Mouse (Mus musculus) Patski (cell line): Measurements from ENCODE around the gene Gpr3. TPM values are rescaled to one million over a fixed set of nuclear protein-coding genes. Genes with fewer than 3 reads are reported as not detected.

Experiments used
- ATAC-seq: fragments of 100-300 bp; one replicate; pipeline ENCODE4 v1.8.0; 2021
- CTCF ChIA-PET: fragments of 350-600 bp; sonication (Branson Sonifier 250); formaldehyde crosslinking; loops from one replicate; lab custom pipeline; 2022; ENCODE audit warnings: inconsistent platforms; lab: Charles Lee
- POLR2A ChIA-PET: fragments of 350-600 bp; sonication (Branson Sonifier 250); formaldehyde crosslinking; loops from one replicate; lab custom pipeline; 2022; ENCODE audit warnings: antibody characterized with exemption, inconsistent platforms; lab: Charles Lee
- DNase-seq: peaks from one replicate; pipeline ENCODE4 v3.0.0-alpha.2; 2011; ENCODE audit warnings: low read depth, low spot score
- H3K27me3 ChIP-seq: fragments of 371-371 bp; one replicate; pipeline ENCODE4 v1.5.1; 2021
- CTCF ChIP-seq: fragments of 100-300 bp; IDR thresholded peaks from one replicate; pipeline ENCODE4 v1.5.1; 2021
- in situ Hi-C: fragments of 300-500 bp; cut with MboI; formaldehyde crosslinking; loops from 3 replicates; pipeline ENCODE4 v1.11.1; 2018; ENCODE audit warnings: low pct_unique_long_range_greater_than_20kb, mixed read lengths
- polyA plus RNA-seq: library from polyadenylated mRNA; unstranded; gene quantifications from one replicate; pipeline ENCODE4 v1.2.3, GENCODE M21; 2021

Gpr3 gene
- polyA plus RNA-seq, 1 experiment from 2014 or later: 0.63 TPM

- no peak for ATAC-seq
- ChIA-PET POLR2A (no interaction called here), CTCF (interaction anchor here (1.1 kb wide), 1 partner anchor 9 kb away, joined by 3 read pairs; no protein-coding TSS in a partner anchor)
- TF ChIP-seq CTCF: no peak
- in situ Hi-C loops: no loop called here
- no peak for DNase-seq
- H3K27me3 ChIP-seq: no peaks in the 10 kb centered on the region
Observed at GRCm38 (mm10) chr4:133175274-133175673, 37.1 kb downstream of the Gpr3 start.

GRCm38 (mm10) chr4:133174361-133174760 lies 38.0 kb downstream of the Gpr3 start:
- CTCF ChIA-PET: interaction anchor here (1.1 kb wide), 1 partner anchor 11 kb away, joined by 3 read pairs; no protein-coding TSS in a partner anchor
- in situ Hi-C loops: no loop called here

GRCm38 (mm10) chr4:133172451-133172850 lies 39.9 kb downstream of the Gpr3 start:
- CTCF ChIA-PET: no interaction called here
- in situ Hi-C loops: no loop called here
- POLR2A ChIA-PET: no interaction called here
- no peak for TF ChIP-seq CTCF
- H3K27me3 ChIP-seq: no peaks in the 10 kb centered on the region
- DNase-seq (no peak), ATAC-seq (no peak)

More at GRCm38 (mm10) chr4:133174361-133174760, 38.0 kb downstream of the Gpr3 start:
- ATAC-seq (no peak), DNase-seq (no peak)
- POLR2A ChIA-PET: no interaction called here
- no peaks in the 10 kb centered on the region for H3K27me3 ChIP-seq
- no peak for TF ChIP-seq CTCF

DNA sequence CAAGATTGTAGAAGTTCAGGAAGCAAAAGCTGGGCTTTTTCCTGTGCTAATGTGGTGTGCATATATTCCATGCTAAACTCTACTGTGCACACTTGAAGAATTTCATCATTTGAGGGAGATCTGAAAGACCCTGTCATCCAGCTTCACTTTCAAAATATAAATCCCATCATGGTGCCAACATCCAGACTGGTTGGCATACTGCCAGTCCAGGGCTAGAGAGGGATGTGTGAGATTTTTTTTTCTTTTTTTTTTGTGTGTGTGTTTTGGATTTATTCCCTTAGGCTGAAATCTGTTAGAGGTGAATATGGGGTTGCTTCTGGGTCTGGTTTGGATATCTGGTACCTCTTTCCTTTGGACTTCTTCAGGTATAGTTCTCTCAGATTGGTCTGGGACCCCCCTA lies 41.7 kb downstream of the Gpr3 start:
- CTCF ChIA-PET: no interaction called here
- no peak for DNase-seq
- ATAC-seq: no peak
- no peaks in the 10 kb centered on the region for H3K27me3 ChIP-seq
- in situ Hi-C loops: no loop called here
- TF ChIP-seq CTCF: no peak
- POLR2A ChIA-PET: no interaction called here

GRCm38 (mm10) chr4:133170056-133170524 lies 42.2 kb downstream of the Gpr3 start:
- CTCF ChIA-PET: no interaction called here
- POLR2A ChIA-PET: no interaction called here
- DNase-seq (no peak), ATAC-seq (no peak)
- in situ Hi-C loops: no loop called here
- no peak for TF ChIP-seq CTCF
- H3K27me3 ChIP-seq: no peaks in the 10 kb centered on the region

DNA sequence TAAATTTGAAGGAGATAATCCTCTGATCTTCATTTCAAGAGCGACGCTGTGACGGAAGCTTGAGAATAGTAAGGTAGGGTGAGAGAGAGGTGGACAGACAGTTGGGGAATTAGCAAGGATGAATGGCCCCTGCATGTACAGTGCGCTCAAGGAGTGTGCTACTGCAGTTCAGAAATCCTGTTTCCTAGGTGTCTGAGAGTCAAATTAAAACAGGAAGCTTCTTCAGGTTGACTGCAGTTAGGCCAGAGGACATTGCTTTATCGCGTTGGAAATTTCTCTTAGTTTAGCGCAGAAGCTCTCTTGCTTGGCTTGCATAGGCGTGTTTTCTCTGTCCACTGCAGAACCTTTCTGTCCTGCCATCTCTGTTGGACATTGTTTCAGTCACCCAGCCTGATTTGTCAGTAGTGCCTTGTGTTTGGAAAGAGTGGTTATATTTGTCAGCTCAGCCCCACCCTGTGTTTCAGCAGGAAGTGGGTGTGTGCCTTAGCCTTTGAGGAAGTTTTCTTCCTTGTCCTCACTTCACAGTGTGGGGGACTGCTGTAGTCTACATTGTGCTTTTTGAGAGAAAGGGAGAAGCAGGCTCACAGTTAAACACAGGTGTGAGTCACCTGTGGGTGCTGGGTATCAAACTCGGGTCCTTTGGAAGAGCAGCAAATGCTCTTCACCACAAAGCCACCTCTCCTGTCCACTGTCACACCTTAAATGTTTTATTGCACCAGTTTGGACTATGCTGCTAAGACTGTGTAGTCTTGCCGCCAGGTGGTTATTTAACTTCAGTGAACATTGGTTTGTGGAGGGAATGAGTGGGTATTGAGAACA lies 42.9 kb downstream of the Gpr3 start:
- in situ Hi-C loops: no loop called here
- no peaks in the 10 kb centered on the region for H3K27me3 ChIP-seq
- no peak for TF ChIP-seq CTCF
- no peak for ATAC-seq
- ChIA-PET CTCF (no interaction called here), POLR2A (no interaction called here)
- no peak for DNase-seq

- no peaks in the 10 kb centered on the region for H3K27me3 ChIP-seq
- TF ChIP-seq CTCF: no peak
- ATAC-seq (no peak), DNase-seq (no peak)
- in situ Hi-C loops: no loop called here
- ChIA-PET POLR2A (no interaction called here), CTCF (no interaction called here)
Observed at GRCm38 (mm10) chr4:133166773-133167172, 45.6 kb downstream of the Gpr3 start.

- ATAC-seq (no peak), DNase-seq (no peak)
- in situ Hi-C loops: no loop called here
- ChIA-PET POLR2A (interaction anchor here (1.4 kb wide), 1 partner anchor 11 kb away, joined by 4 read pairs; no protein-coding TSS in a partner anchor), CTCF (no interaction called here)
- H3K27me3 ChIP-seq: no peaks in the 10 kb centered on the region
- TF ChIP-seq CTCF: no peak
Observed at GRCm38 (mm10) chr4:133162196-133162595, 50.1 kb downstream of the Gpr3 start.

GRCm38 (mm10) chr4:133160821-133161220 lies 51.5 kb downstream of the Gpr3 start:
- in situ Hi-C loops: no loop called here
- POLR2A ChIA-PET: interaction anchor here (0.6 kb wide), 1 partner anchor 104 kb away, joined by 3 read pairs; no protein-coding TSS in a partner anchor
- no peak for TF ChIP-seq CTCF
- no peaks in the 10 kb centered on the region for H3K27me3 ChIP-seq
- ATAC-seq (no peak), DNase-seq (no peak)
- CTCF ChIA-PET: no interaction called here

- TF ChIP-seq CTCF: no peak
- ATAC-seq (no peak), DNase-seq (no peak)
- no peaks in the 10 kb centered on the region for H3K27me3 ChIP-seq
- ChIA-PET CTCF (no interaction called here), POLR2A (no interaction called here)
- in situ Hi-C loops: no loop called here
Observed at GRCm38 (mm10) chr4:133160211-133160610, 52.1 kb downstream of the Gpr3 start.

DNA sequence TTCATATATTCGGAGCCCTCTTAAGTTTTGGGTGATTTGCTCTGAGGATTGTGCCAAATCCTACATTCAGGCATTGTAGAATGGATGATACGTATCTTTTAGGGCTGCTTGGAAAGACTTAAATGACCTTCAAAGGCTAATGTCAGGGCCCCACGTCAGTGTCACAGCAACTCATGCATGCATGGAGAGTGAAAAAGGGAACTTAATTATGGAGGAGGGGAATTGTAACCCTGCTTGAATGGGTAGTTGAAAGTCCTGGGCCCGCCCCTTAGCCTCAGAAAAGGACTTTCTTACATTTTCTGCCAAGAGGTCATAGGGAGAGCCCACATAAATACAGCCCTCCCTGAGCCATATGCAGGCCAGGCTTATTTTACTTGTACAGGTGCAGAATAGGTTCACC lies 52.7 kb downstream of the Gpr3 start:
- TF ChIP-seq CTCF: no peak
- CTCF ChIA-PET: no interaction called here
- POLR2A ChIA-PET: no interaction called here
- no peak for DNase-seq
- H3K27me3 ChIP-seq: no peaks in the 10 kb centered on the region
- no peak for ATAC-seq
- in situ Hi-C loops: no loop called here

Other genes starting within 250 kb of the Gpr3 start
- not detected for gene Fgr, start 238.4 kb downstream of the Gpr3 start, polyA plus RNA-seq
- 25.6 TPM for gene Ahdc1, start 201.3 kb downstream of the Gpr3 start, polyA plus RNA-seq
- 36.1 TPM for gene Wasf2, start 82.0 kb downstream of the Gpr3 start, polyA plus RNA-seq
- gene Cd164l2, start 405 bp downstream of the Gpr3 start, polyA plus RNA-seq: 0.51 TPM
- gene Map3k6, start 28.3 kb upstream of the Gpr3 start, polyA plus RNA-seq: 3.3 TPM
- gene Sytl1, start 50.6 kb upstream of the Gpr3 start, polyA plus RNA-seq: 0.15 TPM
- gene Tmem222, start 65.3 kb upstream of the Gpr3 start, polyA plus RNA-seq: 31.7 TPM
- gene Wdtc1, start 140.9 kb upstream of the Gpr3 start, polyA plus RNA-seq: 33.8 TPM
- 25.2 TPM for gene Slc9a1, start 157.2 kb upstream of the Gpr3 start, polyA plus RNA-seq